Mouse (Mus musculus): ENCODE measurements around the gene Ddx10.
"Not testable (repeated sequence)": the region's sequence is repeated elsewhere in the genome, so short reads cannot be mapped to it uniquely, and the experiment has no call there.

Gene Ddx10

GRCm38 (mm10) chr9:53143508-53143907 is 104.3 kb downstream of the Ddx10 start:
- DNase-seq, result no peak

- not testable (repeated sequence) for DNase-seq
Observed at GRCm38 (mm10) chr9:53142424-53142823, 105.4 kb downstream of the Ddx10 start.

- no peak for DNase-seq
Observed at GRCm38 (mm10) chr9:53140610-53141165, 107.2 kb downstream of the Ddx10 start.

- DNase-seq, result no peak
Observed at GRCm38 (mm10) chr9:53132826-53133225, 115.0 kb downstream of the Ddx10 start.

GRCm38 (mm10) chr9:53130460-53130859 is 117.4 kb downstream of the Ddx10 start:
- DNase-seq, result no peak

- DNase-seq, result no peak
Observed at GRCm38 (mm10) chr9:53101103-53101502, 146.8 kb downstream of the Ddx10 start.

- no peak for DNase-seq
Observed at GRCm38 (mm10) chr9:53095319-53096165, 152.3 kb downstream of the Ddx10 start.

- no peak for DNase-seq
Observed at GRCm38 (mm10) chr9:53094536-53094935, 153.3 kb downstream of the Ddx10 start.

GRCm38 (mm10) chr9:53077626-53078025 is 170.2 kb downstream of the Ddx10 start:
- DNase-seq, result no peak

- no peak for DNase-seq
Observed at GRCm38 (mm10) chr9:53075931-53076330, 171.9 kb downstream of the Ddx10 start.

- DNase-seq, result no peak
Observed at GRCm38 (mm10) chr9:53074443-53074842, 173.4 kb downstream of the Ddx10 start.

- DNase-seq, result no peak
Observed at GRCm38 (mm10) chr9:53073576-53074112, 174.2 kb downstream of the Ddx10 start.

GRCm38 (mm10) chr9:53072088-53072487 is 175.8 kb downstream of the Ddx10 start:
- no peak for DNase-seq

GRCm38 (mm10) chr9:53070875-53071524 is 176.9 kb downstream of the Ddx10 start:
- DNase-seq, result no peak

GRCm38 (mm10) chr9:53068166-53068565 is 179.7 kb downstream of the Ddx10 start:
- no peak for DNase-seq

GRCm38 (mm10) chr9:53066428-53066827 is 181.4 kb downstream of the Ddx10 start:
- no peak for DNase-seq

GRCm38 (mm10) chr9:53065028-53065427 is 182.8 kb downstream of the Ddx10 start:
- no peak for DNase-seq

GRCm38 (mm10) chr9:53064531-53064930 is 183.3 kb downstream of the Ddx10 start:
- no peak for DNase-seq

GRCm38 (mm10) chr9:53055306-53055705 is 192.5 kb downstream of the Ddx10 start:
- no peak for DNase-seq

Data from cerebellum, postnatal 36 days (tissue).